Mouse (Mus musculus) hindbrain, embryonic 16.5 days (tissue): ENCODE data around the gene Tmem164. TPM values are rescaled to one million over a fixed set of nuclear protein-coding genes. Genes with fewer than 3 reads are reported as not detected.

ENCODE experiments used
- ATAC-seq: fragments of 200-750 bp; cut with Nextera tagmentation; 2 replicates; pipeline ENCODE4 v1.8.0; 2017; ENCODE audit warnings: moderate TSS enrichment, moderate library complexity
- H3K27ac ChIP-seq: fragments of 300-500 bp; sonication (generic); 2 replicates; pipeline ENCODE4 v1.5.1; 2014; ENCODE audit warnings: low read depth, mild to moderate bottlenecking, control low read depth, low read length, moderate library complexity
- H3K27me3 ChIP-seq: fragments of 300-500 bp; sonication (generic); replicated peaks from 2 replicates; pipeline ENCODE4 v1.6.1; 2014; ENCODE audit warnings: low read length; ENCODE audit not compliant: control insufficient read depth, insufficient read depth
- H3K36me3 ChIP-seq: fragments of 300-500 bp; sonication (generic); 2 replicates; pipeline ENCODE4 v1.6.1; 2014; ENCODE audit warnings: mild to moderate bottlenecking, low read length, moderate library complexity, mixed read lengths; ENCODE audit not compliant: control insufficient read depth, insufficient read depth
- H3K4me1 ChIP-seq: fragments of 300-500 bp; sonication (generic); 2 replicates; pipeline ENCODE4 v1.6.1; 2014; ENCODE audit warnings: low read depth, low read length; ENCODE audit not compliant: control insufficient read depth, insufficient read depth
- H3K4me2 ChIP-seq: fragments of 300-500 bp; sonication (generic); 2 replicates; pipeline ENCODE4 v1.6.1; 2014; ENCODE audit warnings: mild to moderate bottlenecking, low read length, control low read depth, moderate library complexity
- H3K4me3 ChIP-seq: fragments of 300-500 bp; sonication (generic); 2 replicates; pipeline ENCODE4 v1.5.1; 2014; ENCODE audit warnings: mild to moderate bottlenecking, low read length, control low read depth, moderate library complexity
- H3K9ac ChIP-seq: fragments of 300-500 bp; sonication (generic); 2 replicates; pipeline ENCODE4 v1.6.1; 2014; ENCODE audit warnings: low read depth, mild to moderate bottlenecking, control low read depth, low read length, moderate library complexity
- H3K9me3 ChIP-seq: fragments of 300-500 bp; sonication (generic); 2 replicates; pipeline ENCODE4 v1.6.1; 2014; ENCODE audit warnings: mild to moderate bottlenecking, low read length, moderate library complexity; ENCODE audit not compliant: control insufficient read depth
- WGBS: fragments of 180-500 bp; shearing (Covaris S2); extraction: QIAGEN DNeasy Blood & Tissue Kit; methylation state at CpG from one replicate; pipeline ENCODE4 v1.1.7; 2014; 5-methylcytosine and 5-hydroxymethylcytosine counted together
- polyA plus RNA-seq: library from polyadenylated mRNA; unstranded; fragments of >200 nt; fragmentation: Nextera tagmentation; extraction: Ambion mirVana; gene quantifications from 2 replicates; pipeline ENCODE4 v1.2.1, GENCODE M21; 2015

The Tmem164 gene
- polyA plus RNA-seq, 1 experiment from 2014 or later: 23.5 TPM

DNA sequence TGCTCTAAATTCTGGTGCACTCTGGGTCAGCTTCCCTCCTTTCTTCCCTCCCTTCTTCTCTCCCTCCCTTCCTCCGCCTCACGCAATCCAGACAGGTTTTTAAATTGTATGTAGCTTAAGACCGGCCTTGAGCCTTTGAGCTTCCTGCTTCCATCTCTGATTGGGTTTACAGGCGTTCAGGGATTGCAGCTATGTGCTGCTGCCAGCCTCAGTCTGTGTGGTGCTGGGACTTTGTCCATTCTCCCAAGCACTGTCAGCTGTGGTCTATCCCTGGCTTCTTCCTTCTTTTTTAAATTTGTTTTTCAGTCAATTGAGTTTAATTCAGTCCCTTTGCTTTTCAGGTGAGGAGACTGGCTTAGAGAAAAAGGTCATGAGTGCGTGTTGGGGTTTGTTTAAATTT lies 20.9 kb downstream of the Tmem164 start:
- ATAC-seq: no peak
- WGBS: 76% methylated on average over 5 of the region's 5 CpGs
- H3K27ac ChIP-seq: no peak overlapping the region
- H3K36me3 ChIP-seq: no peaks in the 10 kb centered on the region
- H3K27me3 ChIP-seq: no peaks in the 10 kb centered on the region
- no peaks in the 10 kb centered on the region for H3K9me3 ChIP-seq
- no peak overlapping the region for H3K4me2 ChIP-seq
- no peak overlapping the region for H3K9ac ChIP-seq
- no peaks in the 10 kb centered on the region for H3K4me1 ChIP-seq
- H3K4me3 ChIP-seq: no peak overlapping the region

DNA sequence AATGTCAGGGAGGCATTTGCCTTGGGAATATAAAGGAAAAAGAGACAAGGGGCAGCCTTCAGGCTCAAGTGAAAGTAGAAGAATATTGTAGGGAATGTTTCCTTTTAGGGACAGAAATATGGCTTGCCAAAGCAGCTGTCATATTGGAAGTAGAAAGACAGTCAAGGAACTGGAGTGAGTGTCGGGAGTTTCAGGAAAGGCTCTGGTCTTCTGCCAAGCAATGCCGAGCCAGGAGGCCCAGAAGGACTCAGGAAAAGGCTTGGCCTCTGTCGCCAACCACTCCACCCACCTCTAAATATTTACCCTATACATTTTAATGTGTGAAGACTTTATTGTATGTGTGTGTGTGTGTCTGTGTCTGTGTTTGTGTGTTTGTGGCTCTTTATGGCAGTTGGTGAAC lies 21.4 kb downstream of the Tmem164 start:
- 53% methylated on average over 3 of the region's 3 CpGs for WGBS
- no peak overlapping the region for H3K4me3 ChIP-seq
- no peak overlapping the region for H3K4me2 ChIP-seq
- H3K27me3 ChIP-seq: no peaks in the 10 kb centered on the region
- no peak overlapping the region for H3K27ac ChIP-seq
- no peak overlapping the region for H3K9ac ChIP-seq
- H3K36me3 ChIP-seq: no peaks in the 10 kb centered on the region
- H3K4me1 ChIP-seq: no peaks in the 10 kb centered on the region
- no peaks in the 10 kb centered on the region for H3K9me3 ChIP-seq
- ATAC-seq: no peak

DNA sequence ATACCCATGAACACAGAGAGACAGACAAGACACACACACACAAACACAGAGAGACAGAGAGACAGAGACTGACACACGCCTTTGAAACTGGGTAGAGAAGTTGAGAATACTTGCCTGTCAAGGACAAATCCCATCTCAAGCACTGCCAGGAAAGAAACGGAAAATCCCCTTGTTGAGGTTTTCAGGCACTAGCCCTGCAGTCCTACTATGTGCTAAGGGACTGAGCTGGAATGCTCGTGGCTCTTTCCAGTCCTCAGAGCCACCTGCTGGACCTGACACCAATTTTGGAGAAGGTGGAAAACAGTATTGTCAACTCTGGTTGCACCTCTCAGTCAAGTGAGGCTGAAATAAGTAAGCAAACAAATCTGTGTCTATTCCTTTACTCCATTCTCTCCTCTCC lies 22.7 kb downstream of the Tmem164 start:
- Histone ChIP-seq H3K27me3 (no peaks in the 10 kb centered on the region), H3K9ac (no peak overlapping the region), H3K9me3 (no peaks in the 10 kb centered on the region), H3K4me3 (no peak overlapping the region), H3K36me3 (no peaks in the 10 kb centered on the region), H3K4me1 (no peaks in the 10 kb centered on the region), H3K27ac (no peak overlapping the region), H3K4me2 (no peak overlapping the region)
- ATAC-seq: no peak
- WGBS: 74% methylated on average over 3 of the region's 3 CpGs

DNA sequence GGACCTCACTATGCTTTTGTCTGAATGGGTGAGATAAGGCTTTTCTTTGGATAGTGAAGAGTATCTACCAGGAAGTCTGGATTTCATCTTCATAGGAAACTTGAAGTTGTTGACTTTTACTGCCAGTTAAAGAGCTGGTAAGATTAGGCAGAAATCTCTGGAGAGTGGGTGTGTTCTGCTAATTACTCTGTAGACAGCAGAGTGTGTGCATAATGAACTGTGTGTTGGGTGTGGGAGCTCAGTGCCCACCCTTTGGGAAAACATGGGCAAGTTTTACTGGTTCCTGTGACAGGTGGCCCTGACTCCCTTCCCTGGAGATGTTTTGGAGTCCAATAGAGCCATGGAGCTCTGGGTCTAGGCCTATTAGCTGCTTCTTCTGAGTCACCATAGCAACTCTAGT lies 27.1 kb downstream of the Tmem164 start:
- no peak for ATAC-seq
- no peak overlapping the region for H3K4me2 ChIP-seq
- no peaks in the 10 kb centered on the region for H3K4me1 ChIP-seq
- H3K9ac ChIP-seq: no peak overlapping the region
- no peaks in the 10 kb centered on the region for H3K27me3 ChIP-seq
- H3K9me3 ChIP-seq: no peaks in the 10 kb centered on the region
- H3K27ac ChIP-seq: no peak overlapping the region
- H3K36me3 ChIP-seq: no peaks in the 10 kb centered on the region
- H3K4me3 ChIP-seq: no peak overlapping the region

DNA sequence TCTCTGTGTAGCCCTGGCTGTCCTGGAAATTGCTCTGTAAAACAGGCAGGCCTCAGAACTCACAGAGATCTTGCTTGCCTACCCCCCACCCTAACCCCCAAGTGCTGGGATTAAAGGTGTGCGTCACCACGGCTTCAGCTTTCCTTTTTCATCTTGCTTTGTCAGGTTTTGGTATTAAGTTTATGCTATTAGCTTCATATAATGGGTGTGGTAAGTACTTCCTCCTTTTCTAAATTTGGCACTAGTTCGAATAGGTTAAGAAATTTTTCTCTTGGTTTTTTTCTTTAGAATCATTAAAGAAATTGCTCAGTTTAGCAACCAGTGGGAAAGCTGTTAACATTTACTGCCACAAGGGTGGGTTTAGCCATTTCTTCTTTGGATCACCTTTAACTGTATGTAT lies 34.8 kb downstream of the Tmem164 start:
- ATAC-seq: no peak
- WGBS: 84% methylated on average over 3 of the region's 3 CpGs
- H3K4me3 ChIP-seq: no peak overlapping the region
- no peak overlapping the region for H3K27ac ChIP-seq
- no peaks in the 10 kb centered on the region for H3K9me3 ChIP-seq
- H3K9ac ChIP-seq: no peak overlapping the region
- H3K27me3 ChIP-seq: no peaks in the 10 kb centered on the region
- no peaks in the 10 kb centered on the region for H3K36me3 ChIP-seq
- H3K4me2 ChIP-seq: no peak overlapping the region
- H3K4me1 ChIP-seq: no peaks in the 10 kb centered on the region

DNA sequence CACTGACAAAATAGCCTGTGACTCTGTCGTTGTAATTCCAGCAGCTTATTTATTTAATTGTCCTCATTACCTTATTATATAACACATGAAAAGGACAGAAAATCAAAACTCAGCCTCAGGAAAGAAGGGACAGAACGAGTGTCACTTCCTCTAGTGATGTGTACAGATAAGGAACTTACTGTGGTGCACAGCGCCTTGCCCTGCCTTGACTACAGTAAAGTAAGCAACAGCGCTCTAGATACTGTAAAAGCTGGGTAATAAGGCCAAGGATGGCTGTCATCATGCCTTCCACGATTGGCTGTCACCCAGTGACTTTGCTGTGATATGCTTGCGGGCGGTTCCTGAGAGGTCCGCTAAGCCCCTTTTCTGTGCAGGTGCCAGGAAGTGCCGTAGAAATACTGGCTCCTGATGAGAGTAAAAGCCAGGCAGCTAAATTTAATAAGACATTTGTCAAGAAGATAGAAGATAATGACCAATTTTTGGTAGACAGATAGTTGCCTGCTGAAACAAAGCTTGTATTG lies 36.8 kb downstream of the Tmem164 start:
- Histone ChIP-seq H3K9ac (no peak overlapping the region), H3K4me3 (no peak overlapping the region), H3K27ac (no peak overlapping the region), H3K36me3 (no peaks in the 10 kb centered on the region), H3K9me3 (no peaks in the 10 kb centered on the region), H3K27me3 (no peaks in the 10 kb centered on the region), H3K4me2 (no peak overlapping the region), H3K4me1 (no peaks in the 10 kb centered on the region)
- ATAC-seq: no peak
- WGBS: 78% methylated on average over 9 of the region's 9 CpGs

DNA sequence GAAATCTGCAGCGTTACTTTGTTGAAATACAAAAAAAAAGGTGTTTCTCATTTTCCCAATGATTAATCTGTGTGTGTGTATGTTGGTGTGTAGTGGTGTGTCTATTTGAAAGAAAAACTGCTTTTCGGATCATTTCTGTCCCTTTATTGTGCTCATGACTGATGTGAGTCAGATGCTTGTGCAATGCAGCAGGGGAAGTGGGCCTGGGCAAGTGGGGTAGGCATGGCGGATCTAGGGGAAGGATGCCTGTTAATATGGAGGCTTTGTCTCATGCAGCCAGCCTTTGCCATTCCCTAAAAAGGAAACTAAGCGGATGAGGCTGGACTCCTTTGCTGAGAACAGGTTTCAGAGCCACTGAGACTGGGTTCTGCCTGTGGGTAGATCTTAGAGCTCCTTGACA lies 37.6 kb downstream of the Tmem164 start:
- Histone ChIP-seq H3K9ac (no peak overlapping the region), H3K27ac (no peak overlapping the region), H3K4me2 (no peak overlapping the region), H3K4me3 (no peak overlapping the region), H3K36me3 (no peaks in the 10 kb centered on the region), H3K4me1 (no peaks in the 10 kb centered on the region), H3K27me3 (no peaks in the 10 kb centered on the region), H3K9me3 (no peaks in the 10 kb centered on the region)
- 86% methylated on average over 4 of the region's 4 CpGs for WGBS
- no peak for ATAC-seq

DNA sequence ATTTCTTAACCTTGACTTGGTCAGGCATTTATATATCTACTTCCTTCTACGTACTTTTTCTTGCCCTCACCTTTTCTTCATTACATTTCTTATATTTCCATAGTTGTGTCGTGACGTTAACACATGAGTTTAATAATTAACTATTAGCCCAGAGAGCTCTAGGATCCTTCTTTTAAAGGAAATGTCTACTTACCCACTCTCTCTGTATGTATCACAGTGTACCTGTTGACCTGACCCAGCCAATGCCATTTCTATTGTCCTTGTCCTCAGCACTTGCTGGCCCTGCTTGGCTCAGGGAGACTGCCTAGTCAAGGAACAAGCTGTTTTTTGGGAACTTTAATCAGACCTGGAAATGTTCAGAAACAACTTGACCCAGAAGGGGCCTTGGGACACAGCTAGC lies 40.7 kb downstream of the Tmem164 start:
- Histone ChIP-seq H3K4me2 (no peak overlapping the region), H3K36me3 (no peaks in the 10 kb centered on the region), H3K9ac (no peak overlapping the region), H3K9me3 (no peaks in the 10 kb centered on the region), H3K4me3 (no peak overlapping the region), H3K27ac (no peak overlapping the region), H3K27me3 (no peaks in the 10 kb centered on the region), H3K4me1 (no peaks in the 10 kb centered on the region; the same call in 1 of the 2 replicates)
- 88% methylated on average over 3 of the region's 3 CpGs for WGBS
- no peak for ATAC-seq

DNA sequence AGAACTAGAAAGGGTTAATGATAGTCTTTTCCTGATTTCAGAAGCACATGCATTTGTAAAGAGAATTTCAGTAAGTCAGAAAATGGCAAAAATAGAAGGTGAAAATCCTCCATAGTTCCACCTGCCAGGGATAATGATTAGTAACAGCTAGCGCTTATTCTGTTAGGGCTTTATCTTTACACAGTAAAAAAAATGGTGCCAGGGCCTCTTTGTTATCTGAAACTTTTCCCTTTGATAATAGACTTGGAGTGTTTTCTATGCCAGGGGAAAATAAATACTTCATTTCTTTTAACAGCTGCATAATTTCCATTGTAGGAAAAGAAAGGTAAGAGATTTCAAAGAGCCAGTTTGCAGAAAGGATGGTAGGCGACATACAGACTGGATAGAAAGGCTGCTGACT lies 43.0 kb downstream of the Tmem164 start:
- no peak overlapping the region for H3K9ac ChIP-seq
- H3K27me3 ChIP-seq: no peaks in the 10 kb centered on the region
- no peaks in the 10 kb centered on the region for H3K9me3 ChIP-seq
- 78% methylated on average over 2 of the region's 2 CpGs for WGBS
- H3K4me1 ChIP-seq: no peaks in the 10 kb centered on the region; the same call in 1 of the 2 replicates
- no peak for ATAC-seq
- no peak overlapping the region for H3K4me2 ChIP-seq
- no peak overlapping the region for H3K4me3 ChIP-seq
- no peaks in the 10 kb centered on the region for H3K36me3 ChIP-seq
- no peak overlapping the region for H3K27ac ChIP-seq

DNA sequence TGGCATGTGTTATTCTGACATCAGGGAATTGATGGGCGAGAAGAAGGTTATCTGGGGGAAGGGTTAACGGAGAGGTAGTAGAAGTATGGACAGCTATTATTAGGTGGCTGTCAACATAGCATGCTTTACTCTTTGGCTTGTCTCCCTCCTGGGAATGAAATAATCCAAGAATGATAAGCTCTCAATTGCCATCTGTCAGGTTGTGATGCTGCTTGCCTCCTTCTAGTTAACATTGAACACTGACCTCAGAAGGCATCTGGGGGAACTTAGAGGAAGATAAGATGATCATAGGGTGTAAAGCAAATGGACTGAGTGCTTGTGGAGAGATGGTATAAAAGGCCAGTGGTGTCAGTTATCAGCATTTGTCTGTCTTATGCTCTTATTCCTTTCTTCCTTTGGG lies 44.4 kb downstream of the Tmem164 start:
- Histone ChIP-seq H3K9ac (no peak overlapping the region), H3K27me3 (no peaks in the 10 kb centered on the region), H3K4me3 (no peak overlapping the region), H3K36me3 (no peaks in the 10 kb centered on the region), H3K4me1 (no peaks in the 10 kb centered on the region; the same call in 1 of the 2 replicates), H3K4me2 (no peak overlapping the region), H3K27ac (no peak overlapping the region), H3K9me3 (no peaks in the 10 kb centered on the region)
- 65% methylated on average over 2 of the region's 2 CpGs for WGBS
- ATAC-seq: no peak
